Mouse (Mus musculus) fat pad, adult 2 months (tissue): ENCODE results near the gene Mn1.

Experiments used
- DNase-seq: peaks from one replicate; pipeline ENCODE4 v3.0.0-alpha.2; 2011; ENCODE audit warnings: low read depth, low spot score; ENCODE audit errors: extremely low read depth

The Mn1 gene

GRCm38 (mm10) chr5:111473425-111473824 is 56.3 kb downstream of the Mn1 start:
- DNase-seq: no peak

DNA sequence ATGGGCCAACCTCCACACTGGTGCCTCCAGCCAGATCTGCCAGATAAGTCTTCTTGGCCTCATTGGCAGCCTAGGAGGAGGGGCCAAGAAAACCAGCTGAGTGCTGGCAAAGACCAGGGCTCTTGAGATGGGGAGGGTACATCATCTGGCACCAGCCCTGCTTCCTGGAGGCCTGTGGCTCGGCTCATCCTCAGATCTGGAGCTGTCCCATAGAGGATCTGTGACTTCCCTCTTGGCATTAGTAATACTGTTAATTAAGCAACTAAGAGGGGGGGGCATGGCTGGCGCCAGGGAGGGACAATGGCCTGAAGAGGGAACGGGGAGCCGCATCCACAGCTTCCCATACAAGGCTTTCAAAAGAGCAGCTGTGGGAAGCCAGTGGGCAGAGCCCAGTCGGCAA is 58.6 kb downstream of the Mn1 start:
- DNase-seq: no peak

GRCm38 (mm10) chr5:111476141-111476540 is 59.0 kb downstream of the Mn1 start:
- no peak for DNase-seq

- no peak for DNase-seq
Measured at GRCm38 (mm10) chr5:111485907-111486306, 68.7 kb downstream of the Mn1 start.

GRCm38 (mm10) chr5:111489022-111489616 is 72.0 kb downstream of the Mn1 start:
- no peak for DNase-seq

GRCm38 (mm10) chr5:111490599-111490998 is 73.4 kb downstream of the Mn1 start:
- DNase-seq: no peak

- no peak for DNase-seq
Measured at GRCm38 (mm10) chr5:111491485-111491884, 74.3 kb downstream of the Mn1 start.

GRCm38 (mm10) chr5:111500036-111500435 is 82.9 kb downstream of the Mn1 start:
- no peak for DNase-seq

DNA sequence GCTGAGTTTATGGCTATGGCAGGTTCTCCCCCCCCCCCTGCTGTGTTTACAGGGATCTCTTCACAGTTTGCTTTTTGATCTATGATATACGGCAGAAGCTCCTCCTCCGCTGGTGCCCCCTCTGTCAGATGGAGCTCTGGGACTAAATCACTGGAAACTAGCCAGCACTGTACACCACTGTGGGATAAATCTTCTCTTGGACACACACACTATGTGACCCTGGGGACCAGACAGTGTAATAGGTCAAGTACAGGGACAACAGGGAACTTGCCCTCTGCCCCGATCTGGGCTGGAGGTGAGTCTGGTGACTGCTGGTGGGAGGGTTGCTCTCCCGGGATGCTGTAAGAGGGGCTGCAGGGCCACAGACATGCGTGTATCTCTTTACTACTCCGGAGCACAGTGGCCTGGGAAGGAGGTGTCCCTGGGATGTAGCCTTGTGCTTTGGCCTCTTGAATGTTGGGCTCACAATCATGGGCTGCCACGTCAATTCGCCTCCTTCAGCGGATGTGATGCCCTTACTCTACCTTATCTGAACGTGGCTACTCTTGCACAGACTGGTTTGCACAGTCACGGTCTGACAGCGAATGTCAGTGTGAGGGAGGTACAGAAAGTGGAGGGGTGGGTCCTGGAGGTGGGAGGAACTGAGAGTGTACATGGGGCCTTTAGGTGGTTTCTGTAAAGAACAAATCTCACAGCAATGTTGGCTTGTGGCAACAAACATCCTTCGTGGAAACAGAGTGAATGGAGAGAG is 84.7 kb downstream of the Mn1 start:
- no peak for DNase-seq

DNA sequence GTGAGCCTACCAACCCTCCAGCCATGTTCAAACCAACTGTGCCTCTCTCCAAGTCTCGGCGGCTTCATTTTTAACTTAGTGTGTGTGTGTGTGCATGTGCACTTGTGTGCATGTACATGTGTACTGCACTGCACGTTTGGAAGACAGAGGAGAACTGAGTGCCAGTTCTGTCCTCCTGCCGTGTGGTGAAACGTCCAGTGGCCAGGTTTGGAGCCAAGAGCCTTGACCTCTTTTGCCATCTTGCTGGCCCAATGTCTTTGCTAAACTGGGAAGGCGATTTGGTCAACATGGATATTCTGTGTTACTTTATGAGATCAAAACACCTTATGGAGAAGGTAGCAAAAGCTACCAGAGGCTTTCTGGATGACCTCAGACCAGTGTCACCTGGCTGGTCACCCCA is 88.1 kb downstream of the Mn1 start:
- DNase-seq: no peak

DNA sequence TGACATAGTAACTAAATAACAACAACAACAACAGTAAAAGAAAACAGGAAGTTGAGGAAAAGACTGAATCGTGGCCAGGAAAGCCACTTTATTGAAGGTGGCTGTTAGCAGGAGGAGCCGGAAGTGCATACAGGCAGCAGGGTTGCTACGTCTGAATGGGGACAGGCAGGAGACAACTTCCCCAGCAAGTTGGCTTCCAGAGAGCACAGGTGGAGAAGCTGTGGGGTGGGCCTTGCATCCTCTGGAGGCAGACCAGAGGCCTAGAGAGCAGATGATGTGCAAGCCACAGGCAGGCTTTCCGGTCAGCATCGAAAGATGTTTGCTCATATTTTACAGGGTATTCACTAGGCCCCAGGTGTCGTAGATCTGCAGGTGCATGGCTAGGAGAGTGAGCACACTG is 88.7 kb downstream of the Mn1 start:
- DNase-seq: no peak

- no peak for DNase-seq
Measured at GRCm38 (mm10) chr5:111506410-111506809, 89.2 kb downstream of the Mn1 start.
